Mouse (Mus musculus) frontal cortex, postnatal 36 days (tissue): ENCODE data around the gene Rassf7.

Experiments used
- DNase-seq, 2 experiments: peaks; one replicate each; pipeline ENCODE4 v3.0.0; 2022; ENCODE audit warnings: low spot score in 2 of 2

Rassf7 gene

GRCm38 (mm10) chr7:141196619-141197282 is 18.9 kb upstream of the Rassf7 start:
- no peak for DNase-seq

GRCm38 (mm10) chr7:141198121-141198520 is 17.5 kb upstream of the Rassf7 start:
- no peak for DNase-seq

DNA sequence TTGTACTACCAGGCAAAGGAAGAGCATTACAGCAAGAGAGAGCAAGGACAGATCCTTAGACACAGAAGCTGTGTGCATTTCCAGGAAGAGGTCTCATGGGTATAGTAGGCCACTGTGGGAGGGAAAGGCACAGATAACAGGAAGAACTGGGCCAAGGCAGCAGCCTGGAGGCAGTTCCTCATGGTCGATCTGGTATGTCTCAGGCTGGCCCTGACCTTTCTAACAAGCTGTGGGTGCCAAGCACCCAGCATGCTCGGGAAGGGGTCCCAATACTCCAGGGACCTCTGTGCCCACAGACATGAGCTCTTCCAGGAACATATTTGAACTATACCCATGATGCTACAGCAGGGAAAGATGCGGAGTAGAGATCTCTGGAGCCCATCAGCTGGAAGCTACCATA is 11.1 kb upstream of the Rassf7 start:
- DNase-seq, result no peak

DNA sequence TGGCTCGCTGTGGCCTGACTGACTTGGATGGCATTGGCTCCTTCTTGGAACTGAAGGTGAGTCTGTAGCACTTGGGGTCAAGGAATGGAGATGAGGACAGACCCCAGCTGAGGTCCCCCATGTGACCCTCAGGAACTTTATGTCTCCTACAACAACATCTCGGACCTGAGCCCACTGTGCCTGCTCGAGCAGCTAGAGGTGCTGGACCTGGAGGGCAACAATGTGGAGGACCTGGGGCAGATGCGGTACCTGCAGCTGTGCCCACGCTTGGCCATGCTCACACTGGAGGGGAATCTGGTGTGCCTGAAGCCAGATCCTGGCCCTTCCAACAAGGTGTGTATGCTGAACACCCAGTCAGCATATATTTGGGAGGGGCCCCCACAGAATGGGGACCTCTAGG is 10.2 kb upstream of the Rassf7 start:
- no peak for DNase-seq

- DNase-seq, result no peak
These were observed 9.3 kb upstream of the Rassf7 start for GRCm38 (mm10) chr7:141206182-141206937.

DNA sequence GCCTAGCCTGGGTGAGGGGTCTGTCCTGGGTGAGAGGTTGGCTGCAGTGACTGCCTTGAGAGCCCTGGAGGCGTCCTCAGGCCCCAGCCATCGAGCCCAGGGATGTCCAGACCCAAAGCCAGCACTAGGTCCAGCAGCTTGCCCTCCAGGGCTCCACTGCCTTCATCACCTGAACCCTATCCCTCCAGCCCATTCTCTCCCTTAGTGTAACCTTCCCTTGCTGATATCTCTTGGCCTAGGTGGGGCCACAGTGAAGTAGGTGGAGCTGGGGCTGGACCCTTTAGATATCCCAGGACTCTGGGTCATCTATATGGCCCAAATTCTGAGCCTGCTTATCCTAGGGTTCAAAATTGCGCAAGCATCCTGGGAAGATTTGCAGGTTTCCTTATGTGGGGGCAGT is 6.1 kb upstream of the Rassf7 start:
- no peak for DNase-seq

DNA sequence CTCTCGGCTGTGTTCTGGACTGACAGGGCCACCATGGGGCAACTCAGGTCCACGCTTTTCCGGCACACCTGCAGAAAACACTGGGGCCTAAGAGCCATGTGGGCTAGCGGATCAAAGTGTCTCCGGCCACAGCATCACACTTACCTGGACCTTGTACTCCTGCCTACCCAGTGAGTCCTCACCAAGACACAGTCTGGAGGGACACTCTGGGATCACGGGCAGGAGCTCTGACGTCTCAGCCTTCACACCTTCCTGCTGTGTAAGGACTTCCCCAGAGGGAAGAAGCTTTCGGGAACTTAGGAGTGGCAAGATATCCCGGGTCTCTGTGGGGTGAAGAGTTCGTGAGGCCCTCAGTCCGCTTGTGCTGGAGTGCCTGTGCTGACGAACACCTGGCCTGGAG is 5.5 kb upstream of the Rassf7 start:
- DNase-seq, result no peak

DNA sequence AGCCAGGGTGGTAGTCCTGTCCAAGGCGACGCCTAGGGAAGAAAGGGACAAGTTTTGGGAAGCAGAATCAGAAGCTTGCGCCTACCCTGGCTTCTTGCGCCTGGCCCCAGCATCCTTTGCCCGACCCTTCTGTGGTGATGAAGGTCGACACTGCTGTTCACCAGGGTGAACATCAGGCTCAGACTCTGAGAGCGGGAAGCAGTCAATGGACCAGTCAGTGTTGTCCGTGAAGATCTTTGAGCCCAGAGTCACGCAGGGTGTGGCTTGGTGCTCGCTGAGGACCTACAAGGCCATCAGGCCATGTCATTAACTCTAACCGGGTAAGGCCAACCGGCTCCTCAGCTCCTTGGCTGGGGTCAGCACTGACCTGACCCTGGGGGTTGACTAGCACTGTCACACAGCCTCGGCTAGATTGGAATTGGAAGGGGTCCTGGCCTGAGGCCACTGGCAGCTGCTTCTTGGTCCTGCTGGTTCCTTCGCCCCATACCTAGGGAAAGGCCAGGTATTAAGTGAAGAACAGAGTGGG is 5.0 kb upstream of the Rassf7 start:
- DNase-seq, result no peak

DNA sequence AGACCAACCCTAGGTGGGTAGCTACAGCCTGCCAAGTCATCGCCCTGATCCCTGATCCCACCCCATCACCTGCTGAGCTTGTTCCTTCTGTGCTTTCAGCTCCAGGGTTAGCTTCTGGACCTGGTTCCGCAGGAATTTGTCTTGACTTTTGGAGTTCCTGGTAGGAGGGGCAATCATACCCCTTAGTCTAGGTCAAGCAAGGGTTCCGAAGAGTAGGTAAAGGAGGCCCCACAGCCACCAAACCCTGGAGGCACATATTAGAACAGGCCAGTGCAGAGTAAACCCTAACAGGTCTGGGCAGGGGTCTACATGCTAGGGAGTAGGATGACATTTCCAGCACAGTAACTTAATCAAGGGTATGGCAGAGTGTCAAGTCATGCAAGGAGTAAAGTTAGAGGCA is 2.5 kb upstream of the Rassf7 start:
- no peak for DNase-seq

DNA sequence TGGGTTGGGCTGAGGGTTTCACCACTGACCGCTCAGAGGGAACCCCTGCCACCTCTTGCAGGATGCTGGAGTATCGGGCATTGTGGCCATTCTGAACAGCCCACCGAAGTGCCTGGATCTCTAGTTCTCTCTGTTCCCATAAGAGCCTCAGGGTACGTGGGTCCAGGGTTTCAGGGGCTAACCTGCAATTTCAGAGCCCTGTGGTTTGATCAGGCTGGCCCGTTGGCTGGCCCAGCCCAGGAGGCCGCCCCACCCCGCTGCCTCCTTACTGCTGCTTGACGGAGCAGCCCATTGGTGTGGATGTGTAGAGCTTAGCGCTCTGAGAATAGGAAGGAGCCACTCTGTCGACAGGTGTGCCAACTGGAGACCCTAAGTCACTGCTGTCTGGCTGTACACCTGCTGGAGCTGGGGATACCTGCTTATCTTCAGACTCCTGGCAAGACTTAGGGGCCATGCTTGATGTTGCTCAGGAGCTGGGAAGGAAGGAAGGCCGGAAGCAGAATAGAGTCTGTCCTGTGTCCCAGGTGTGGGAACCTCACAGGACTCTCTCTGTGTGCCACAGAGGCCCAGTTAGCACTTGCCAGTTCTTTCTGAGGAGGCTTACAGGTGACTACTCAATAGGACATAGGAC is 1.9 kb upstream of the Rassf7 start, which contains the start of gene Lmntd2:
Lmntd2 (minus strand) TSS at position 476 of the 631 bp plus-strand sequence.
- DNase-seq, result no peak

GRCm38 (mm10) chr7:141214310-141214709 is 1.4 kb upstream of the Rassf7 start:
- no peak for DNase-seq

DNA sequence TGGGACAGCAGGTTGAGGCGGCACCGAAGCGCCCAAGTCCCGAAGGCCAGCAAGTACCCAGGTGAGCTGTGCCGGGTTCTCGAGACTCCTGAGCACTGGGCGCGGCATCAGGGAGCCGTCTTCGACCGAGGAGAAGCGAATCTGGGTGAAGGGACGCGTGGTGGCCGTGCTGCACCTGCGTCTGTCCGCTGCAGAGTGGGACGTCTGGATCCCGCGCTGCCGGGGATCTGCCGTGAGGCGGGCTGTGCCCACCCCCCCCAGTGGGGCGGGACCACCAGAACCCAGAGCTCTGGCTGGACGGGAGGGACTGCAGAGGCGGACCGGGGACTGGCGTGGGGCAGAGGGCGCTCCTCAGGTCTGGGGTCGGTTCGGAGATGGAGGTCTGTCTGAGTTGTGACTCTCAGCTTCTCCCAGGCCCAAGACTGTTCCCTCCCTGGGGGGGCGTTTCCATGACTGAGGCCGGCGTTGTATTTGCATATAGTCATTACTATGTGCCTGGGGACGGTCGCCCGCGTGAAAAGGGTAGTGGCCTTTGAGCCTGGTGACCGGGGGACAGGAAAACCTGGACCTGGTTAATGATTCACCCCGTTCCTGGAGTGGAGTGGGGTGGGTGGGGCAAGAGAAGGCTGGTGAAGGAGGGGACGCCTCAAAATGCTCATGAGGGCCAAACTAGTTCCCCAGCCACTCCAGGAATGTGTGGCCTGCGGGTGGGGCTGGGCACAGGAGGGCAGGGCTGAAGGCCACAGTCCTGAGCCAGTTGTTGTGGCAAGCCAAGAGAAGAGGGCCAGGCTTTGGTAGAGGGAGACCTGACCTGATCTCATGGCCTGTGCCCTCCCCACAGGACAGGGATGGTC is 447 bp downstream of the Rassf7 start:
- no peak for DNase-seq

DNA sequence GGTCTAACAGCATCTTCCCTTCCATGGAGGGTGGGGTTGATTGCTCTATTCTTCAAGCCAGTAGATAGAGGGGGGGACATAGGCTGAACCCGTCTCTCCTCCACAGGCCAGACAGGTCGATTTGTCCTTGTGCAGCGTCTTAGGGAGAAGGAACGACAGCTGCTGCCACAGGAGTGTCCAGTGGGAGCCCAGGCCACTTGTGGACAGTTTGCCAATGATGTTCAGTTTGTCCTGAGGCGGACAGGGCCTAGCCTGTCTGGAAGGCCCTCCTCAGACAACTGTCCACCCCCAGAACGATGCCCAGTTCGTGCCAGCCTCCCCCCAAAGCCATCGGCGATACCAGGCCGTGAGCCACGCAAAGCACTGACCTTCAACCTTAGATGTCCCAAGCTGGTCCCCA is 1.2 kb downstream of the Rassf7 start:
- no peak for DNase-seq

GRCm38 (mm10) chr7:141217343-141218013 is 1.8 kb downstream of the Rassf7 start:
- no peak for DNase-seq

- no peak for DNase-seq
These were observed 2.5 kb downstream of the Rassf7 start for GRCm38 (mm10) chr7:141218141-141218540.

GRCm38 (mm10) chr7:141218557-141219133 is 3.0 kb downstream of the Rassf7 start:
- no peak for DNase-seq

- DNase-seq, result no peak
These were observed 4.0 kb downstream of the Rassf7 start for GRCm38 (mm10) chr7:141219558-141220099.

DNA sequence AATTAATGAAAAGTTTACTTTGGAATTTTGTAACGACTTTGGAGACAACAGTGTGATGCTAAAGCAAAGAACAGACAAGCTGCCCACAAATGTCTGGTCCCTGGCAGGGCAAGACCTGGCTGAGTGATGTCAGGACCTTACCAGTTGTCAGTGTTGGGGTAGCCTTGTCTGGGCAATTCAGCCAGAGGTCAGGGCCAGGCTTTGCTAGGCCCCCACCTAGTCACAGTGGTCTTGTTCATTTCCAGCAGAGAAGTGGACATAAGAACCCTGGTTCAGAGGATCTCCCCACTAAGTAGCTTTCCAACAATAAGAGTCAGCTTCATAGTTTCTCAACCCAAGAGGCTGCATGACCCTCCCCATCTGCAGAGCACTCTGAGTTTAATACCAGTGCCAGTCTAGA is 4.7 kb downstream of the Rassf7 start:
- DNase-seq, result no peak

- DNase-seq, result peak; percentile 87 to 92
These were observed 5.8 kb downstream of the Rassf7 start for GRCm38 (mm10) chr7:141221249-141222125.

DNA sequence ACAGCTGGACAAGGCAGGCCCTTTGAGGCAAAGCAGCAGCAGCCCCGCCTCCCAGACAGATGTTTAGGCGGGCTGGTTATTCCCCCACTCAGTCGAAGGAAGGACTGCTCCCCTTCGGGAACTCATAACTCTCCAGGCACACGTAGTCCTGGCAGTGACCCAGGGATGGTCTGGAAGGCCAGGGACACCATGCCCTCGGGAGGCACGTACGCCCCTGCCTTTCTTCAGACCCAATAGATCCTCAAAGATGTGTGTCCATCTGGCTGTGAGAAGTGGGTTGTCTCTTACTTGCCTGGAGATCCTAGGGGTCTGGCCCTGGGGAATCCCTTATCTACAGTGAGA is 6.4 kb downstream of the Rassf7 start:
- no peak for DNase-seq
